Mouse (Mus musculus) CH12F3 (cell line): ENCODE data around the gene Pard3.

ENCODE experiments used
- in situ Hi-C: fragments of 300-500 bp; cut with MboI; formaldehyde crosslinking; loops from 2 replicates; pipeline ENCODE4 v1.14.3; 2020; ENCODE audit warnings: low sequenced_read_pairs

Pard3 gene

DNA sequence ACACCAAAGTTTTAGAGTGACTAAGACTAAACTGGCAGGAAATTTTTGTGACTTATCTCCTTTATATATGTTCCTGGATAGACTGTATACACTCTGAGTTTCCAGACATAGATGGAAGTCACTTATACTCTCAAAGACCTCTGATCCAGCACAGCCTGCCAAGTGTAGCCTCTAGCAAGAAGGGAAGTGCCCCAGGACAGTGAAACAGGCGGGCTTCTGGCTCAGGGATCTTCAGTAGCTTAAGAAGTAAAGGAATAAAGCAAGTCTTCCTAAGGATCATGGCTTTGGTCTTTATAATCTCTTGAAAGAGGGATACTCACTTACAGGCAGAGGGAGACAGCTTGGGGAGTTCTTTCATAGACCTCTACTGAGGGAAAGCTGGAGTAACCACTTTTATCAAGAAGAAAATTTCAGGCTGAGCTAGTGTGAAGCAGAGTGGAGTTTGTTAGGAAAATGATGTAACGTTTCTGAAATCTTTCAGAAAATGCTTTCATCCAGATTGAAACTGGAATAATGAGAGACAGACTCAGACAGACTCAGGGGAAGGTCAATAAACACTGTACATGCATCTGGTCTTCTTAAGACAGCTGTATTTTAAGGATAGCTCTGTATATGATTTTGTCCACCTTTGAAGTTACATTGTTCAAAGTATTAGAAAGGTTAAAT is 205.5 kb downstream of the Pard3 start:
- in situ Hi-C loops, result no loop called here

DNA sequence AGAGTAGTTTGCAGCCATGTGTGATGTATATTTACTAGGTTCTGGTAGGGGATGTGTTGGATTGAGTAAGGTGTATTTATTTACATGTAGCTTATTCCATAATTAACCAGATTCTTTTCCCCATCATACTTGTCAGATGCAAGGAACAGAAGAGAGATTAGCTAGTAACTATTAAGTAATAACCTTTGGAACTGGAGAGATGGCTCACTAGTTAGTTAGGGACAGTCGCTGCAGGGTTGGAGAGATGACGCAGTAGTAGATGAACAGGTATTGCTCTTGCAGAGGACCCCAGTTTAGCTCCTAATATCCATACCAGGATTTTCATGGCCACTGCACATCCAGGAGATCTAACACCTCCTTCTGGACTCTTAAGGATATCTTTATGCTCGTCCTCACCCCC is 207.5 kb downstream of the Pard3 start:
- in situ Hi-C loops, result no loop called here

DNA sequence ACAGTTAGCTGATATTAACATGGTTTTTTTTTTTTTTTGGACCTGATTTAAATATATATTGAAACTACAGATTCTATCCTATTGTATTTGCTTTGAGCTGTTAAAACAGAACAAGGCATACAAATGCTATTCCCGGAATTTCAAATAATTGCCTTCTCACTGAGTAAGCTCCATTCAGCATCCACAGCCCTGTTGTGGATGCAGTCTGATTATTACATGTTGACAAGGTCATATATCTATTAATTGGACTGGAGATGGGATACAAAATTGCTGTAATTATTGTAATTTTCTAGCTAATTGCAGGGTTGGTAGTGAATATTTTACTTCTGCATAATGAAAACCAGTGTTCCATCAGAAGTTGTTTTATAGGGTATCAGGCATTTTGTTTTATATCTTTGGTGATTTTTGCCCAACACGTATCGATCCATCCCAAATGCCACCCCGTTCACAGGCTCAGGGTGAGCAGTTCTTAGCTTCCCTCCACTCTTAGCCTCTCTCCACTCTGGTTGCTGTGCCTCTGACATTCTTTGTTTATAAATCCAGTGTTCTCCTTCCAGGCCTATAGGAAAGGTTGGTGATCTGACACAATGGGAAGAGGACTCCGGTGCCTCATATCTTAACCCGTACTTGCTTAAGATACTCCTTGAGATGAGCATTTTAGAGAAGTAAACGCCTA is 216.7 kb downstream of the Pard3 start:
- in situ Hi-C loops, result no loop called here

DNA sequence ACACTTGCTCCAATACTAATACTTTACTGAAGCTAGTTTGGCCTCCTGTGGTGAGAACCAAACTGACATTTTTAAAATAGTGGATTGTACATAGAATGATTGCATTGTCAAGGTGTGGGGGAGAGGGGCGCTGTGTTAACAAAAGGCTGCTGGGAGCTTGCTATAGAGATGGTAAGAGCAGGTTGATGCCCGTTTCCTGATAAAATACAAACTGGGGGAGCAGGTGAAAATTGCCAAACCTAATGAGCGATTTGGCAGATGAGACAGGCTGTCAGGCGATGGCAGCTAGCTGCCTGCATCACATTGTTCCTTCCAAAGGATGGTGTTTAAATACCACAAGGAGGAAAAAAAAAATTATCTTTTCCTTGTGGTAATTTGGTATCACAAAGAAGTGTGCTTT is 217.3 kb downstream of the Pard3 start:
- in situ Hi-C loops, result no loop called here

- in situ Hi-C loops, result no loop called here
Observed at GRCm38 (mm10) chr8:127284462-127285216, 220.9 kb downstream of the Pard3 start.

DNA sequence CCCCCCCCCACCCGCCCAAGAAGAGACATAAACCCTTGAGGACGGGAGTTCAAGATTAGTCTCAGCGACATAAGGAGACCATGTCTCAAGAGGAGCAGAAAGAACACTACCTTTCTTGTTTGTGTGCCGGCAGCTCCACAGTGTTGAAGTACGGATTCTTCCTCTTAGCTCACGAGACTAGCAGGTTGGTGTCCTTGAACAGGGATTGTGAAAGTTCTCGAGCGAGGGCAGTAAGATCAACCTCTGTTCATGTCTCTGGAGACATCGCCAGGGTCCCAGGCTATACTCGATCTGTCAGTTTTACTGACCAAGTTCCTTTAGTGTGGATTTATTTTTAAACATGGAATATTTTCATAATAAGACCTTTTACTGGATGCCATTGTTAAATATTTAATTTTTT is 224.1 kb downstream of the Pard3 start:
- in situ Hi-C loops, result no loop called here

- in situ Hi-C loops, result no loop called here
Observed at GRCm38 (mm10) chr8:127292307-127292706, 228.6 kb downstream of the Pard3 start.

GRCm38 (mm10) chr8:127293025-127293729 is 229.5 kb downstream of the Pard3 start:
- in situ Hi-C loops, result no loop called here

DNA sequence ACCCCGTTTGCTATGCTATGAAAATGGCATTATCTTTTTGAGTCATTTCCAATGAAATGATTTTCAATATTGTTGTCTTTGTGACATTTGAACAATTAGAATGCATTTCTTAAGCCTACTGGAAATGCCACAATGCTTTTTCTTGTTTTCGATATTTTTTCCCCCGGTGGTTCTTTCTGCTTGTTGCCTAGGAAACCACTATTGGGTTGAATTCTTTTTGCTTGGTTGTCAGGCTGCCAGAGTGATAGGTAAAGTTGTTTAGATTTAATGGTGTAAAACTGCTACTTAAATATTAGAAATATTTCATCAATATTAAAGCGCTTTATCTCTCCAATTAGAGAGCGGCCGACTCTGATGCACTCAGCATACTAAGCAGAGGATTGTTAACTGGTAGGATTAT is 230.4 kb downstream of the Pard3 start:
- in situ Hi-C loops, result no loop called here

DNA sequence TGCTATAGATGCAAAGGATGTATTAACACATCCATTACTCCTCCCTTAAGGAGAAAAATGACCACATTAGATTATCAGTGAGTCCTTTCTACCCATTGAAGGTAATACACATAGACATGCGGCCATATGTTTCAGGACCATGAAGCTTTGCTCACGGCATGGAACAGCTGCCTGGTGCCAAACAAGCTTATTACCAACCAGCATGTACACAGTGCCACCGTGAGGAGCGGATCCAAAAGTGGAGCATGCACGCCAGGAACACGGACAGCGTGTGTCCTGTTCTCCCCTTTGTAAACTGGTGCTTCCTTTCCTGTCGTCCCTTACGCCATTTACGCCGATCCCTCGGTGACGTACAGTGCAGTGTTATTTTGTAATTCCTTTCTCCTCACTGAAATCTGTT is 232.2 kb downstream of the Pard3 start:
- in situ Hi-C loops, result no loop called here

GRCm38 (mm10) chr8:127300493-127300892 is 236.8 kb downstream of the Pard3 start:
- in situ Hi-C loops, result no loop called here

DNA sequence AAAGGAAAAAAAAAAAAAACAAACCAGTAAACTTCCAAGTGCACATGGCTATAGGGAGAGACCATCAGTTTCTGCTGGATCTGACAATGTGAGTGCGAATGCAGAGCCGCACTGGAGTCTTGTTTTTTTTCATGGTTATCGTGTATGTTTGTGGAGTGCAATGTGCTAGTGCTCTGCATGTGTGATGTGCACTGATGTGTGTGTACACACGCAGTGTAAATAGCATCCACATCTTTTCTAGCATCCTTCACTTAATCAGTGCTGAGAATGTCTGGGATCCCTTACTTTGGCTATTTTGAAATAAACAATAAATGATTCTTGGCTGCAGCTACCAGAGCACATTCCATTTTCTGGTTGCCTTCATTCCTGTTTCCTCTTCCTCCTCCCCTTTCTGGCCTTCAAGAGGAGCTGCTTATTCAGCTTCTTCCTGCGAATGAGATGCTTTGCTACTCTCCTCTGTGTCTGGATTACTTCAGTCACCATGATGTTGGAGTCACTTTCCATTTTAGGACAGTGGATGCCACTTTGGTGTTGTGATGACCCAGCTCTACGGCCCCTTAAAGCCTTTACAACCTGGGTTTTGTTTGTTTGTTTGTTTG is 239.3 kb downstream of the Pard3 start:
- in situ Hi-C loops, result no loop called here

GRCm38 (mm10) chr8:127307026-127307425 is 243.3 kb downstream of the Pard3 start:
- in situ Hi-C loops, result no loop called here

- in situ Hi-C loops, result no loop called here
Observed at GRCm38 (mm10) chr8:127309363-127309762, 245.7 kb downstream of the Pard3 start.

GRCm38 (mm10) chr8:127315811-127316210 is 252.1 kb downstream of the Pard3 start:
- in situ Hi-C loops, result no loop called here

- in situ Hi-C loops, result no loop called here
Observed at GRCm38 (mm10) chr8:127317914-127318313, 254.2 kb downstream of the Pard3 start.

GRCm38 (mm10) chr8:127318377-127319159 is 254.9 kb downstream of the Pard3 start:
- in situ Hi-C loops, result no loop called here

DNA sequence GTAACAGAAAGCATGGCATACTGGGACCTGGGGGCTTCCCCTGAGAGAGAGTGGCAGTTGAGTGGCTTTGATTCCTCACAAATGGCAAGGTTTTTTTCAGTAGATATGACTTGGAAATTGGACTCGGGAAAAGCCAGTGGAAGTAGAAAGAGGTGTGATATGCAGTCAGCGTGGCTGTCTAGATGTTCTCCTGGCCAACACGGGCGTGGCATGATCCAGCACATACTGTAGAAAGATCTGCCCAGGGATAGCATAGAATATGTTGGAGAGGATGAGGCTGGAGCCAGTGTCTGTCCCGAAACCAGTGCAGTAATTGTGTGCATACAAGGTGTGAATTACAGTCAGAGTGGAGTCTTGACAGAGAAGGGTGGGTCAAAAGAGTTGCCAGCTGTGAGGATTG is 257.2 kb downstream of the Pard3 start:
- in situ Hi-C loops, result no loop called here

- in situ Hi-C loops, result no loop called here
Observed at GRCm38 (mm10) chr8:127323583-127324360, 260.1 kb downstream of the Pard3 start.
